Mouse (Mus musculus) layer of hippocampus, adult 18-20 months (tissue): ENCODE measurements around the gene Adap1. TPM values are rescaled to one million over a fixed set of nuclear protein-coding genes. Genes with fewer than 3 reads are reported as not detected.

ENCODE experiments used
- DNase-seq, 2 experiments: peaks; one replicate each; pipeline ENCODE4 v3.0.0; 2022; ENCODE audit warnings: low spot score in 2 of 2
- total RNA-seq, 2 experiments: library from RNA; stranded (reverse); gene quantifications; 2 replicates each; pipeline ENCODE4 v1.2.3; 2021

Gene Adap1
- total RNA-seq, 2 experiments from 2014 or later, result 164 to 166 TPM

DNA sequence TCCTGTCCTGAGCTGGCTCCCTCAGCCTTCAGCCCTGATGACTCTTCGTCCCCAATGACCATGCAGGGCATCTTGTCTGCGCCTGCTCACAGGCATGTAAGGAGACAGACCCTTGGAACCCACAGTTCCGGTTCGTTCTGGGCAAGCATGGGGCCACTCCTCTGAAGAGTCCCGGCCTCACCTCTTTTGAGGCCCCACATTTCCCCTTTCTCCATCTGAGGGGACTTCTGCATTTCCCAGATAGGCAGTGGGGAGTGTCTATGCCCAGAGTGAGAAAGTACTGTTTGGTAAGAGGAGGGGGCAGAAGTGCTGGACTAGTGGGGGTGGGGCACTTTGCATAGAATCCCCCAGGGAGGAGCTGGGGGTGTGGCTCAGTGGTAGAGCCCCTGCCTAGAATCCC, 38.3 kb downstream of the Adap1 start:
- DNase-seq, result no peak

DNA sequence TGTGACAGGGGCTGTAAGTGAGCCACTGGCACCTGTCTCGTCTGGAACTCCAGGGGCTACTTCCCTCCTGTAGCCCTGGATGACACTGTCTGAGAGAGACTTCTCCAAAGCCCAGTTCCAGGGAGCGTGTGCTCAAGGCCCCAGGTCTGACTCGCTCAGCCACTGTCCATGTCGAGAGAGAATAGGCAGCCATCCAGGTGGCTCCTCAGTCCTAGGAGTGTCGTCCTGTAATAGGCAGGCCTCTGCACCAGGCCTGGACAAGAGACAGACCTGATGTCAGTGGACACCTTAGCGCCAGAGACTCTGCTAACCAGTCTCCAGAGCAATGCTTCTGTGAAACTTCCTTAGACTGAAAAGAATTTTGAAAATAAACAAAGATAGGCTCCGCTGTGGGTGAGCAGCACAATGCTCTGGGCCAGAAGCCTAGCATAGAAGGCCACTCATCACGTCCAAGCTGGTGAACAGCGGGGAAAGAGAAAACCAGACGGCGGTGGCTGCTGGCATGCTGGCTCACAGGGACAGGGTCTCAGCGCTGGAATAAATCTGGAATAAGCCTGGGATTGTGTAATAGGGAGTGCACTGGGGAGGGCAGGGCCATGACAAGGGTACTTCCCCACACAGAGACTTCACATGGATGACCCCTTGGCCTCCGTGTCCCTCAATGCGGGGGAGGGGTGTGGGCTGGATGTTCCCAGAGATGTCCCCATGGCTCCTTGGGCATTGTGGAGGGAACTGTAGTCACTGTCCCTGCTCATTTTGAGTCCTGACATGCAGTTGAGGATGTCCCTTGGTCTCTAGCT, 39.1 kb downstream of the Adap1 start:
- DNase-seq, result no peak

DNA sequence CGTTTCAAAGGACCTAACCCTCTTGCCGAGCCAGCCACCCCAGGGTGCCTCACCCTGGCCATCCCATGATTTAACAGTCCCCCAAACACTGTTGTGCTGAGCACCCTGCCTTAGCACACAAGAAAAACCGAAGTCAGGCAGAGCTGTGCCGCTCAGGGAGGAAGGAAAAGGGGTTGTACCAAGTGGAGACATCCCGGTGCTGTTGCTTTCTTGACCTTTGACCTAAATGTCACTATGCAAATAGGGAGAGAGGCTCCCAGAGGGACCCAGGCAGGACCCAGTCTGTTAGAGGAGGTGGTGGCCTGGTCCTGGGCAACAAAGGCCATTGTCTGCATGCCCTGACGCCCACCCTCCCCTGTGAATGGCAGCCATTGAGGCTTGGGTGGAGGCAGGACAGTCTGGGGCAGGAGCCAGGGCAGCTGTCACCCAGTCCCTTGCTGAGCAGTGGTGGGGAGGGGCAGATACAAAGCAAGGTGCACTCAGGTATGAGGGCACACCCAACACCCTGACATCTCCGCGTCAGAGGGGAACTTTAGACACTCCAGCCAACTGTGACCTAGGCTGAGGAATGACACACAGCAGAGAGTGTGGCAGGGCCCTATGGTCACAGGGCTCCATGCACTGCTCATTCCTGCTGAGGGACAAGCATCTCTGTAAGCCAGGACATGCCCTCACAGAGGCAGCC, 39.9 kb downstream of the Adap1 start:
- DNase-seq, result no peak

DNA sequence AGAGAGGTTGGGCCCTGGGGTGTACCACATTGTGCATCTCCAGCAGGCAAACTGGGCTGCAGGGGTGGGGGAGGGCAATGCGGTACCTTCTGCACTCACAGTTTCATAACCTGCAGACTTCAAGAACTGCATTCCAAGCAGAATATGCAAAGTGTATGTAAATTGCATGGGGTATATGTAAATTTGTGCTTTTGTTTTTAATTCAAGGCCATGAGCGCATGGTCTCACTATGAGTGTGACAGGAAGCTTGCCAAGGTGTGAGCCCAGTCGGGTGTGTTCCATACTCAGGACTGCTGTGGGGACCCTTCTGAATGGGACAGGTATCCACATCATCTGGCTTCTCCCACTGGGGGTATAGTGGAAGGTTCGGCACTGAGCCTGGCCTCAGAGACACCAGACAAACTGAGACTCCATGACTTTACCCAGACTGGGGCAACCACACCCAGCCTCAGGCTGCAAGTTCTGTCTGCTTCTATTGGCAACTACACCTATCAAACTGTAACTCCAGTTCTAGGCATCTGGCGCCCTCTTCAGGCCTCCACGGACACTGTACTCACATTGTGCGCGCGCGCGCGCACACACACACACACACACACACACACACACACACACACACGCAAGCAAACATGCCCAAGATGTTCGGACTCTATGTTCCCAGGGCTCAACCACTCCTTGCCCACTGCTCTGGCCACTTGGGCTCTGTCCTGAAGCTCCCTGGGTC, 41.8 kb downstream of the Adap1 start:
- no peak for DNase-seq

DNA sequence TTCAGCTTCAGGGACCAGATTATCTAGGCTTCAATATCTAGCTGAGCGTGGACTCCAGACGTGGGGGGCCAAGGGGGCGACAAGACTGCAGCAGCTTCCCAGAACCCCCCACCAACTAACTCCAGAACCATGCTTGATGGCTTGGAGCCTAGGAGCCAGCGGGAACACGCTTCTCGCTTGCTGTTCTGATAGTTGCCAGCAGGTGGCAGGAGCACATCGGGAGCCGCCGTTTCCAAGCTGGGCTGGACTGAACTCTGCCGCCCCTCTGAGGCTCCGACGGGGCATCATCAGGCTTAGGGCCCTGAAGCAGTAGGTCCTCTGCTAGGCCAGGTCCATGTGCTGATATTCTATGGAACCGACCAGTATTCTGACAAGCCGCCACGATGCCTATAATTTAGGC, 43.2 kb downstream of the Adap1 start:
- DNase-seq, result peak; percentile 72 to 94

DNA sequence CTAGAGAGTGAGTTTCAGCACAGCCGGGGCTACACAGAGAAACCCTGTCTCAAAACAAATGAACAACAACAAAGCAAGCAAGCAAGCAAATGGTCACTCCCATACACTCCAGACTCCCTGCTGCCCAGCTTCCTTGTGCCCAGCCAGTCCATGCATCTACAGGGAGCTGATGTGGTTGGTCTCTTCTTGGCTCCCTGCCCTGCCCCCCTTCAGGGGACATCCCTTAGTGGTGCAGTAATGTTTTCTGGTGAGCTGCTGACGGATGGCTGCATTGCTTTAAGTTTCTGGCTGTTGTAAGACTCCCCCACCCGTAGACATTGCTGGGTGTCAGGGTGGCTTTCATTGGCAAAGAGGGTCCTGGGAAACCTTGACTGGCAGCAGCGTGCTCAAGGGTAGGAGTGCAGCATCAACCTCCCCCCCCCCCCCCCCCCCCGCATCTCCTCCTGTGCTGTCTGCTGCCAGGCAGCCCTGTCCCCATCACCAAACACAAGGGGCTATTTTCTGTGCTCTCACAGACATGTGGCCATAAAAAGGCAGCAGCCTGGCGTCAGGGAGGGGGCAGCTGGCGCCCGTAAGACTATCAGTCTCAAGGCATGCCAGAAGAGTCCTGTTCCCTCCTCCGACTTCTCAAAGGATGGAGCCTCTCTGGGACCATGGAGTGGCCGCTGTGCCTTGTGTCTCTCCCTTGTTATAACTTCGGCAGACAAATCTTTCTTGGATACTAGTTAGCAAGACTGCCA, 43.9 kb downstream of the Adap1 start:
- no peak for DNase-seq

DNA sequence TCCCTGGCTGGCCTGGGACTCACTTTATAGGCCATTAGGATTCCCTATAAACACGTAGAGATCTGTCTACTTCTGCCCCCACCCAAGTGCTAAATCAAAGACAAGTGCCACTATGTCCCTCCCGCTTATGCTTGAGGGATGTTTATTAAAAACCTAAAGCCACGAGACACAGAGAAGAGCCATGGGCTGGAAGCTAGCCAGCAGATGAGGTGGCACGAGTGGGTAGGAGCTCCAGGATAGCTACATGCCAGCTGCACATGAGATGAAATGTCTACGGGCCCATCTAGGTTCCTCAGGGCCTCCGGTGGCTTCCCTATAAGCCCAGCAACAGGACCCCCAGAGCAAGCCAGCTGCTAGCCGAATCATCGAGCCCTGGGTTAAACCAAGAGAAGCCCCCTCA, 48.1 kb downstream of the Adap1 start:
- DNase-seq, result peak in 1 of 2 experiments; percentile 56

DNA sequence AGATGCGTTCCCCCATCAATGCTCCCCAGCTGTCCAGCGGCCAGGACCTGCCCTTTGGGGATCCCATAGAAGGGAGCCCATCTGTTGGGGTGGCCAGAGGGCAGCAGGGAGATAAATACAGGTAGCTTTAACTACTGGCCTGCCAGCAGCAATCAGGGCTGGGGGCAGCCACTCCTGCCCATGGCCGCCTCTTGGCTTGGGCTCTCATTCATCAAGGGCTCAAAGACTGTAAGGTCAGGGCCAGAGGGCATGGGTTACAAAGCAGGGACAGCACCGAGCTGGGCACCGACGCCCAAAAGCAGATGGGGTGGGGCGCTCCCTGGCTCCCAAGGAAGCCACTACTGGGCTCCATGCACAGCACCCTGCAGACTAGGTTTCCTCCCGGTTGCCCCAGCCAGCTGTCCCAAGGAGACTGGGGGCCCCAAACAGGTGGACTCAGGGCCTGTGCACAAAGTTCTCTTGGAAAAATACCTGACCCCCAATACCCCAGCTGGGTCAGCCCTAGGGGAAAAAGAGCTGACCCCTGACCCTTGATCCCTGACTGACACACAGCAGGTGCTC, 53.3 kb downstream of the Adap1 start:
- DNase-seq, result no peak

DNA sequence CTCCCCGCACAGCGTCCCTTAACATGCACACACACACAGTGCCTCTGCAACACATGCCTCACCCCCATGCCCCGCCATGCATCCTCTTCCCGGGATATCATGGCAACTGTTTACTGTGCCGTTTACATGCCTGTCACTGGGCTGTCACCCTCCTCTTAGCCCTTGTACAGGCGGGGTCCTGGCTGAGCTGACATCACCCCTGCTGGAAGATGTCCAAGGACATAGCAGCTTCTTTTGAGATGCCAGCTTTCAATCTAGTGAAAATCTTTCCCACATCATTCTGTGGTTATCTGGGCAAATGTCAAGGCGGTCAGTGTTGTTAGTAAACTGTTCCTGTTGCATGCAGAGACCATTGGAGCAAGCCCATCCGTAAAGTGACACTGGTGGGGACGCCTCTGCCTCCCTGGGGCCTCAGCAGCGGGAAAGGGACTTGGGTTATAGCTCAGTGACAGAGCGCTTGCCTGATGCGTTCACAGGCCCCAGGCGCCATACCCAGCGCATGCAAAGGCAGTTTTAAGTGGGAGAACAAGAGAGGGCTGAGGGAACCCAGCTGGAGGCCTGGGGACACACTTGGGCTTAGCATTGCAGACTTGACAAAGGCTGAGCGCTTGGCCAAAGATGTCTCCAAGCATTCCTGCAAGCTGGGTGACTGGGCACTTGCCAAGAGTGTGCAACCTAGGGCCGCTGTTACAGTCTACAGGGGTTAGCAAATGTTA, 54.5 kb downstream of the Adap1 start:
- no peak for DNase-seq

DNA sequence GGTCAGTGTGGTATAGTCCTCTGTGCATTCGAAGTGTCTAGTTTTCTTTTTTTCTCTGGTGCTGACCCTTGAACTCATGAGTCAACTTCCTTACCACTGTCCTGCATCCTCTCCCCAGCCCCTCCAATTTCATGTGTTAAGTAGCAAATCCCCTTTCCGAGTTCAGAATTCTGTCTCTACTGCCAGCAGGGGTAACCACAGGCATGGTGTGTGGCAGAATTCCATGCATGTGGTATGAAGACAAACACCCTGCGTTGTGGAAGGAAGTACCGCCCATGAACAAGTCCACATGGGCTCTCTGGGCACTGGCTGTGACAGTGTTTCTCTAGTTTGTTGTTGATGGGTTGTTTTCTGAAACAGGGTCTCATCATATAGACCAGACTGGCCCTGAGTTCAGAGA, 57.8 kb downstream of the Adap1 start:
- no peak for DNase-seq

DNA sequence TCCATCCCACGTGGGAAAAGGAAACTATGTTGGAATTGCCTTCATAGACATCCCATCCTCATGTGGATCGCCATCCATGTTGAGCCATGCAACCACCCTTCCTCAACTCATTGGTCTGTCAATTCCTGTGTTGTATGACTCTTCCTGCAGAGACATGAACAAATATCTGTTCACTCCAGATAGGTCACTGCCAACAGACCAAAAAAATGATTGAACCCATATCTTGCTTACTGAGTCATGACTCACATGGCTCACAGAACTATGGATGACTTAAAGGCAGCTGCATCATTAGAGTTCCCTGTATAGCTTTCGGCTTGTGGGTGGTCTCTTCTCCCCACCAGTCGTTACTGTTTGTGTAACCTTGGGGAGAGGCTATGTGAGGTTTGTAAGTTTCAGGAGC, 64.0 kb downstream of the Adap1 start:
- no peak for DNase-seq

DNA sequence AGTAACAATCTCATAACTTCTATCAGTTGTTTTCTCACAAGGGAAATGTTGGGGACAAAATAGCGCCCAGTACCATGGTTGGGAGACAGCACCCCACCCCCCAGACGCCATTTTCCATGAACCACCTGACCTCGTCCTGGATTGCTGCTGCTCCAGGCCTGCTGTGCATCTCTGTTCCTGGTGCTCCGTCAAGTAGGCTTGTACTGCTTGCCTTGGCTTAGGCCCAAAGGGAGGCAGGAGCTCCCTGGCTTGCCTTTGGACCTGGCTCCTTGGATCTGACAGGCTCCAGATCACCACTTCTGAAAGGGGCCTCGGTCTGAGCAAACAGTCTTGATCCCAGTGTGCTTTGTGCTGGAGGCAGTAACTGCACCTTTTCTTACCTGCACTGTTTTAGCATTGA, 65.6 kb downstream of the Adap1 start:
- no peak for DNase-seq

DNA sequence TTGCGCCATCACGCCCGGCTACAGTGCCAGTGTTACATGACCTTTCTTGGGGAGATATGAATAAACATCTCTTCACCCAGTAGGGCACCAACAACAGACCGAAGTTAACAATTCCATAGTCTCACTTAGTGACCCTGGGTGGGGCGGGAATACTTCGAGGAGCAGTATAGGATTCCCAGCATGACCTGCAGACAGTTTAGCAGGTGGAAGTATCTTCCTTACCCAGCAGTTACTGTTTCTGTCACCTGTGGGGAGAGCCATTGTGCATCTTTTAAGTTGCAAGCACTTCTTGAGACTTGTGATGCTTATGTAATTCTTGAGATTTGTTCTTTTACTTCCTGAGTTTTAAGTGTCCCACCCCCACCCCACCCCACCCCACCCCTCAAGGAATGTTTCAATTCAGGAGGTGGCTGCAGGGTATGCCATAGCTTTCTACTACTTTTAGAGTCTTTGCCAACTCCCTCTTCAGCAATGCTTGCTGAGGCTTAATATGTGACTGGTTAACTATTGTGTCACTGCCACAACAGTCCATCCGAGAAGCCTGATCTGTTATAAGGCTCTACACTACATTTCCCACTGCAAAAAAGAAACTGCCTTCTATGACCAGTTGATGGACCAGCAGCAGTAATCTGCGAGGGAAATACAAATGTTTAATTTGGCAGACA, 66.9 kb downstream of the Adap1 start:
- DNase-seq, result no peak

DNA sequence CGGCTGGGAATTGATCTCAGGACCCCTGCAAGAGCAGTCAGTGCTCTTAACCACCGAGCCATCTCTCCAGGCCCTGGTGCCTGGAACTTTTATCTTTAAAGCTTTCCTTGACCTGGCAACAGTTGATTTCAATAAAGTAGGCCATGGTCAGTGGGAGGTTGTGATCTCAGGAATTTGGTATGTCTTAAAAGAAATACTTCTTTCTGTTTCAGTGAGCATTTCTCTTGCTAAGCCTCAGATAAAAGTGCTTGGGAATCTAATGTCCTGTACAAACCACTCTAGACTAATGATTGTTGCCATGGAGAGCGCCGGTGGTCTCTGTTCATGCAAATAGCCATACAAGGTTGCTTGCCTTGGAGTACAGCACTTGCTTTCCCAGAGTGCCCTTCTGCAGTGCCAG, 67.6 kb downstream of the Adap1 start:
- no peak for DNase-seq

DNA sequence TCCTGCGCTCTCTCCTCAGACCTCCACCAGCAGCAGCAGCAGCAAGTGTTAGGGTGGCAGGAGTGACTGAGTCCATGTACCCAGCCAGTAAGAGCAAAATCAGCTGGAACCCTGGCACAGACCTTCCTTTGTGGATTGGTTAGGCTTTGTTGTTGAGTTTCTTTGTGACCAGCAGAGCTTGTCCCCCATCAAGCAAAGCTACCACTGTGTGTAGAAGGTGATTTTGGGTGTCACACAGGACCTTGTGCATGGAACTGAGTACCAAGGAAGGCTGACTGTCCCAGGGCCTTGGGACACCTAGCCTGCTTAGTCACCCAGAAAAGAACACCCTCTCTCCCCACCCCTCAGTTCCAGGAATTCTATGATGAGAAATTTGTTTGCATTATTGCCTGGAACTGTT, 68.2 kb downstream of the Adap1 start:
- no peak for DNase-seq

DNA sequence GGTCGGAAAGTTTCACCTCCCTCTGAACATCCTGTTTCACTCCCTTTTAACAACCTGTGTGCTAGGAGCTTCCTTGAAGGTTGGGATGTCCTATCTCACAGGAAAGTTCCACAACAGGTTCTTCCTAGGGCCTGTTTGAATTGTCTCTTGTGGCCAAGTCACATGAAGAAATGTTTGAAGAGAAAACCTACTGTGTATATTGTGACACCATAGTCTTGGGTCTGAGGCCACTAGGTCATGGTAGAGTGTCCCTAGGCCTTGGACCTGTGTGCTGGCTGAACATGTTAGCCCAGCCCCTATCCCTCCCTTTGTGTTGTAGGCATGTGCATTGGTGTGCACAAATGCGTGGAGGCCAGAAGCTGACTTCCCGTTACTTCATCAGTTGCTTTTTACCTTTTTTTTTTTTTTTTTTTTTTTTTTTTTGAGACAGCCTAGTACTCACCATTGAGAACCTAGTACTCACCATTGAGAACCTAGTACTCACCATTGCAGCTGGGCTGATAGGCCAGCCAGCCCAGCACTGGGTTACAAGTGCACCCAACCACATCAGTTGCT, 69.1 kb downstream of the Adap1 start:
- DNase-seq, result no peak

DNA sequence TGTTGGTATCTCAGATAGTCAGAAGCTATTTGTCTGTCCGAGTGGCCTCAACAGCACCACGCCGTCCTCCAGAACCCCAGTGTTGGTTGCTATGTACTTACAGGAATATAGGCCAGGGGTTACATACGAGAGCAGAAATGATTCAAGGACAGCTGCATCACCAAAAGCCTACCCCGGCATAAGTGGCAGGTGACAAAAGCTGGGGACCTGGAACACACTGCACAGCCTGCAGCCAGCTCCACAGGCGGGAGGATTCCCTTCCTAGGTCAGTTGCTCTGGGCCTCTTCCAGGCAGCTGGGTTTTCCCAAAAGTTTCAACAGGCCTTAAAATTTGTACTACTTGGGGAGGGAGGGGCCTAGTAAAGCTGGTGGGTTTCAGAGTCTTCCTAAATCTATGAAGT, 69.6 kb downstream of the Adap1 start:
- DNase-seq, result no peak

DNA sequence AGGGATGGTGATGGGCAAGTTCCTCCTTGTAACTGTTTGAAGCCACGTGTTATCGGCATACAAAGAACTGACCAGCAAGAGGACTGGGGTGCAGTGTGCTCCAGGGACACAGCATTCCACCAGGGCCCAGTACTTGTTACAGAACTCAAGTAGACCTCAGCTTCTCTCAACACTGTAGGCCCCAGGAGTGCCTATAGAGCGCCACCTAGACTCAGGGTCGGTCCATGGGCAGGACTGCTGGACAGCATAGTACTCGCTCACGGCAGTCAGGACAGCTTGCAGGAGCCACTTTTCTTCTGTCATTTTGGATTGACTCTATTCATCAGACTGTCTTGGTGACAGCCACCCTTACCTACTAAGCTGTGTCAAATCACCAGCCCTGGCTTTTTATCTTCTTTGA, 70.5 kb downstream of the Adap1 start:
- no peak for DNase-seq

DNA sequence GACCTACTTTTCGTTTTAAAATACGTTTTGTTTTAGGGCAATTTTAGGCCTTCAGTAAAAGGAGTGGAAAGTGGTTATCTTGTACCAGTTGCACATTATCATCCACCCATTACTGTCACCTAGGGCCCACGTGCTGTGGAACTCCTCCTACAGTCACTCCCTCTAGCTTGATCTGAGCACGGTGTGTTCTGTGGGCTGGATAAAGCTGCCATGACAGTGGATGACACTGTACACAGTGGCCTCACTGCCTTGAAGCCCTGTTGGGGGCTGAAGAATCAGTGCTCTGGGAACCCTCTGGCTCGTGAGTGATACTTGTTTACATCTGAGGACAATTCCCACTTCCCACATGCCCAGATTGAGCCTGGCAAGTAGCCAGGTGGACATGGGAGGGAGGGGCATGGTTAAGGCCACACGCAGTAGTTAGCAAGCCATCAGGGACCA, 72.1 kb downstream of the Adap1 start:
- peak in 1 of 2 experiments; percentile 45 for DNase-seq

DNA sequence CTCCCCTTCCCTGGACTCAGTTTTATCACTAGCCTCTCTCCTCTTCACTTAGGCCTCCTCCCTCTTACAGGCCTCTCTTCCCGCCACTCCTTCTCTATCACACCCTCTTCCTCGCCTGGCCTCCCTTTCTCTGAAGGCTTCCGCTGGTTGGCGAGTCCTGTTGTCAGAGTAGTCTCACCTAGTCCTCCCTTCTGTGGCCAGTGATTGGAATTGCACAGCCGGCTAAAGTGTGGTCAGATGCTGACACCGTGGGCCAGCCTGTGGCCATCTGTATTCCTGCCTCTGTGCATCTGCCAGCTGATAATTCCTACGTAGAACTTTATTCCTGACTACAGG, 72.5 kb downstream of the Adap1 start:
- DNase-seq, result peak in 1 of 2 experiments; percentile 32
